Mouse (Mus musculus) stomach, embryonic 14.5 days (tissue): ENCODE measurements around the gene Dscam. TPM values are rescaled to one million over a fixed set of nuclear protein-coding genes. Genes with fewer than 3 reads are reported as not detected.

Experiments used
- ATAC-seq: fragments of 200-750 bp; cut with Nextera tagmentation; 2 replicates; pipeline ENCODE4 v1.8.0; 2017; ENCODE audit warnings: low read depth, moderate TSS enrichment; ENCODE audit not compliant: insufficient number of reproducible peaks, insufficient read depth, low FRiP score
- H3K27ac ChIP-seq: fragments of 300-500 bp; sonication (generic); 2 replicates; pipeline ENCODE4 v1.5.1; 2014; ENCODE audit warnings: mild to moderate bottlenecking, low read length, moderate library complexity, mixed read lengths
- H3K27me3 ChIP-seq: fragments of 300-500 bp; sonication (generic); 2 replicates; pipeline ENCODE4 v1.6.1; 2014; ENCODE audit warnings: low read length, control low read depth, mixed read lengths; ENCODE audit not compliant: control insufficient read depth, insufficient read depth
- H3K36me3 ChIP-seq: fragments of 300-500 bp; sonication (generic); 2 replicates; pipeline ENCODE4 v1.6.1; 2014; ENCODE audit warnings: mild to moderate bottlenecking, control low read depth, low read length, moderate library complexity, mixed read lengths; ENCODE audit not compliant: control insufficient read depth, insufficient read depth
- H3K4me1 ChIP-seq: fragments of 300-500 bp; sonication (generic); 2 replicates; pipeline ENCODE4 v1.6.1; 2014; ENCODE audit warnings: low read length, control low read depth, mixed read lengths; ENCODE audit not compliant: control insufficient read depth, insufficient read depth
- H3K4me2 ChIP-seq: fragments of 300-500 bp; sonication (generic); replicated peaks from 2 replicates; pipeline ENCODE4 v1.6.1; 2014; ENCODE audit warnings: low read depth, low read length, control low read depth
- H3K4me3 ChIP-seq: fragments of 300-500 bp; sonication (generic); 2 replicates; pipeline ENCODE4 v1.5.1; 2014; ENCODE audit warnings: low read depth, low read length, control low read depth
- H3K9ac ChIP-seq: fragments of 300-500 bp; sonication (generic); replicated peaks from 2 replicates; pipeline ENCODE4 v1.6.1; 2014; ENCODE audit warnings: low read depth, mild to moderate bottlenecking, control low read depth, low read length, moderate library complexity, mixed read lengths
- H3K9me3 ChIP-seq: fragments of 300-500 bp; sonication (generic); 2 replicates; pipeline ENCODE4 v1.6.1; 2016; ENCODE audit warnings: low read depth, low read length, control low read depth; ENCODE audit not compliant: control insufficient read depth
- WGBS: fragments of 180-500 bp; shearing (Covaris S2); extraction: QIAGEN DNeasy Blood & Tissue Kit; methylation state at CpG from one replicate; pipeline ENCODE4 v1.1.7; 2014; 5-methylcytosine and 5-hydroxymethylcytosine counted together
- polyA plus RNA-seq: library from polyadenylated mRNA; unstranded; fragments of >200 nt; fragmentation: Nextera tagmentation; extraction: Ambion mirVana; gene quantifications from 2 replicates; pipeline ENCODE4 v1.2.1, GENCODE M21; 2014

The Dscam gene
- polyA plus RNA-seq, 1 experiment from 2014 or later: 0.30 TPM

- no peaks in the 10 kb centered on the region for H3K4me1 ChIP-seq
- no peak overlapping the region for H3K4me3 ChIP-seq
- no peaks in the 10 kb centered on the region for H3K36me3 ChIP-seq
- H3K9me3 ChIP-seq: peaks cover under 1% of the 10 kb centered on the region; the same call in 1 of the 2 replicates
- H3K4me2 ChIP-seq: no peak overlapping the region
- no peaks in the 10 kb centered on the region for H3K27me3 ChIP-seq
- ATAC-seq: no peak
- WGBS: 86% methylated on average over 1 of the region's 1 CpGs
- no peak overlapping the region for H3K9ac ChIP-seq
- H3K27ac ChIP-seq: no peak overlapping the region
Measured at GRCm38 (mm10) chr16:97190604-97191003, 20.1 kb upstream of the Dscam start.

DNA sequence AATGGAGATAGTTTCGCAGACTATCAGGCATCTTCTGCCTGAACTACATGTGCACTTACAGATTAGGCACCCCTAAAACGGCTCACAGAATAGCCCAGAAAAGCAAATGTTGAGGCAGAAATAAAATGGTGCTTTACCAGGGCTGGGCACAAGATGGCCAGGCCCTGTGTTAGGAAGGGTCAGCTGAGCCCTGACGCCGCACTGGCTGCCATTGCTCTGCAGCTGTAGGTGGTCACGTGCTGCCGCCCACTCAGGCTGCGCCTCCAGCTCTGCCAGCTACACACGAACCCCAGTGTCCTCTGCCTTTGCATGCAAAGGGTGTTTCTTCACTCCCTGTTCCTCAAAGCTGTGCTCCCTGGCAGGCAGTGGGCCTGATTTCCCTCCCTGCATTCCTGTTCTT, 948 bp upstream of the Dscam start:
- H3K9ac ChIP-seq: no peak overlapping the region
- no peak overlapping the region for H3K4me2 ChIP-seq
- H3K36me3 ChIP-seq: no peaks in the 10 kb centered on the region
- H3K4me3 ChIP-seq: no peak overlapping the region
- WGBS: 66% methylated on average over 8 of the region's 8 CpGs
- peaks cover 29% of the 10 kb centered on the region for H3K27me3 ChIP-seq
- no peaks in the 10 kb centered on the region for H3K4me1 ChIP-seq
- no peaks in the 10 kb centered on the region for H3K9me3 ChIP-seq
- ATAC-seq: no peak
- no peak overlapping the region for H3K27ac ChIP-seq

DNA sequence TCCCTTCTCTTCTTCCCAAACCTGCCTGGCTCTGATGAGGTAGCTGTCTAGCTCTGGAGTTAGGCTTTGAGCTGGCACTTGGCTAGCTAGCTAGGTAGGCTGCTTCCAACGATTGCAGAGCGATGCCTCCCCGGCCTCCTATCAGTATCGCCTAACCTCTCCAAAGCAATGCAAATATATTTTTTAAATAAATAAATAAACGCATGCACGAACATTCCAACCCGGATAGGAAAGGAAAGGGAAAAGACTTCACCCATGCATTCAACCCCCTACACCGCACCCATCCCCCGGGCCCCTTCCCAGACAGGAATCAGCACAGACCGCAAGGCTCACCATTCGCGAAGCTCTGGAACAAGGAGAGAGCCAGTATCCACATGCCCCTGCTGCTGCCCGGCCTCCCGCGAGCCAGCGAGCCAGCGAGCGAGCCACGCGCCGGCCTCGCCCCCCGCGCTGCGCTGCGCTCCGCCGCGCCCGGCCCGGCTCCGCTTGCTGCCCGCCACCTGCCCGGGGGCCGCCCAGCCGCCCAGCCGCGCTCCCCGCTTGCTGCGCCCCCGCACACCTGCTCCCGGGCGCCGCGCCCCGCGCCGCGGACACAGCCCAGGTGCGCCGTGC, 545 bp downstream of the Dscam start:
- ATAC-seq: 0 out of 2 replicates have a peak, but pooled peaks have one; percentile 19
- no peaks in the 10 kb centered on the region for H3K4me1 ChIP-seq
- H3K4me3 ChIP-seq: peak overlapping the region; percentile 41
- H3K4me2 ChIP-seq: peak overlapping the region; percentile 95
- H3K9me3 ChIP-seq: no peaks in the 10 kb centered on the region
- 2% methylated on average over 31 of the region's 51 CpGs for WGBS
- H3K27me3 ChIP-seq: peaks cover 29% of the 10 kb centered on the region
- no peaks in the 10 kb centered on the region for H3K36me3 ChIP-seq
- H3K9ac ChIP-seq: no peak overlapping the region
- H3K27ac ChIP-seq: no peak overlapping the region

DNA sequence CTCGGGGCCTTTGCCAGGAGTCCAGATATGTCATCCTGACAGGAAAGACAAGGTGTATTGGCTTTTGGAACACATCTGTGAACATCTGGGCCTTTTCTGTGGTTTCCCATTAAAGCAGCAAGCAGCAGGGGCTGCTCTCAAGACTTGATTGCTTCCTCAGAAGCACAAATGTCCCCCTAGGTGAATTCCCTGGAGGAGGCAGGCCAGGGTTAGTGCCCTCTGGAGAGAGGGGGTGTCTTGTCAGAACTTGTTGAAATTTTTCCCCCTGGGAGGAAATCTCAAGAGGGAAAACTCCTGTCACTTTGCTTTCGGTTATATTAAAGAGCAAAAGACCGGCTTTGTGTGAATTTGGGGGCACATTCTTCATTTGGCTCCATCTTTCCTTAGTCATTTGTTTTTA, 1.9 kb downstream of the Dscam start:
- no peak overlapping the region for H3K9ac ChIP-seq
- WGBS: 41% methylated on average over 3 of the region's 3 CpGs
- H3K4me3 ChIP-seq: no peak overlapping the region
- ATAC-seq: no peak
- no peaks in the 10 kb centered on the region for H3K4me1 ChIP-seq
- no peak overlapping the region for H3K27ac ChIP-seq
- no peak overlapping the region for H3K4me2 ChIP-seq
- peaks cover 29% of the 10 kb centered on the region for H3K27me3 ChIP-seq
- H3K36me3 ChIP-seq: no peaks in the 10 kb centered on the region
- no peaks in the 10 kb centered on the region for H3K9me3 ChIP-seq

DNA sequence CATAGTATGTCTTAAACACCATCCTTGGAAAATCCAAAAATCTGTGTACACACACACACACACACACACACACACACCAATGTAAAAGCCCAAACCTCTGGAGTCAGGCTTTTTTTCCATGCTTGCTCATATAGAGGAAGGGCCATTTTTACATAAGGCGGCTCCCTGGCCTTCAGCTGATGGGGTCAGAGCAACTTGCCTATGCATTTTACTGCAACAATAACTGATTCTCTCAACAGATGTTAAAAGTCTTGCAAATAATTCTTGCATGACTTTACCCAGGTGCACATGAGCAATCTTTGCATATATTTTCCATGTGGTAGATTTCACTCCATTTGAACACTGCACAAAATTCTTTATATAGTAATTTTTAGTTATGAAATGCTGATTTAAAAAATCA, 2.5 kb downstream of the Dscam start:
- Histone ChIP-seq H3K27ac (no peak overlapping the region), H3K27me3 (peaks cover 29% of the 10 kb centered on the region), H3K4me1 (no peaks in the 10 kb centered on the region), H3K4me2 (no peak overlapping the region), H3K9ac (no peak overlapping the region), H3K4me3 (no peak overlapping the region), H3K9me3 (no peaks in the 10 kb centered on the region), H3K36me3 (no peaks in the 10 kb centered on the region)
- ATAC-seq: no peak
- 89% methylated on average over 1 of the region's 1 CpGs for WGBS

DNA sequence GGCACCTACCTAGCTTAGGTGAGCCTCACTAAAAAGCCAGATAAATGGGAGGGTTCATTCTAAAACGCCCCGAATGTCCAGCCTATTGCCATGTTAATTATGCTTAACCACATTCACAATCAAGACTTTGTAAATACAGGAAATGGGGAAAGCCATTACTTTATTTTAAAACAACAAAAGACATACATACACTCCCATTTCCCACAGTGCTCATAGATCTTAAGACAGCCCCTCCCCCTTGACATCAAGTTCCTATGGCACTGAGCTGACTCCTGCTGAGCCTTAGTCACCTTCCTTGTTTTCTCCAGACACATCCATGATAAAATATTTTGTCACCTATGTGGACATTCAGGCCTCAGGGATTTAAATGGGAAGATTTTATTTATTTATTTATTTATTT, 4.4 kb downstream of the Dscam start:
- Histone ChIP-seq H3K27me3 (peaks cover 22% of the 10 kb centered on the region), H3K27ac (no peak overlapping the region), H3K9ac (no peak overlapping the region), H3K4me3 (no peak overlapping the region), H3K36me3 (no peaks in the 10 kb centered on the region), H3K4me2 (peak overlapping the region; percentile 42), H3K4me1 (no peaks in the 10 kb centered on the region), H3K9me3 (no peaks in the 10 kb centered on the region)
- ATAC-seq: no peak
- WGBS: 54% methylated on average over 2 of the region's 2 CpGs

DNA sequence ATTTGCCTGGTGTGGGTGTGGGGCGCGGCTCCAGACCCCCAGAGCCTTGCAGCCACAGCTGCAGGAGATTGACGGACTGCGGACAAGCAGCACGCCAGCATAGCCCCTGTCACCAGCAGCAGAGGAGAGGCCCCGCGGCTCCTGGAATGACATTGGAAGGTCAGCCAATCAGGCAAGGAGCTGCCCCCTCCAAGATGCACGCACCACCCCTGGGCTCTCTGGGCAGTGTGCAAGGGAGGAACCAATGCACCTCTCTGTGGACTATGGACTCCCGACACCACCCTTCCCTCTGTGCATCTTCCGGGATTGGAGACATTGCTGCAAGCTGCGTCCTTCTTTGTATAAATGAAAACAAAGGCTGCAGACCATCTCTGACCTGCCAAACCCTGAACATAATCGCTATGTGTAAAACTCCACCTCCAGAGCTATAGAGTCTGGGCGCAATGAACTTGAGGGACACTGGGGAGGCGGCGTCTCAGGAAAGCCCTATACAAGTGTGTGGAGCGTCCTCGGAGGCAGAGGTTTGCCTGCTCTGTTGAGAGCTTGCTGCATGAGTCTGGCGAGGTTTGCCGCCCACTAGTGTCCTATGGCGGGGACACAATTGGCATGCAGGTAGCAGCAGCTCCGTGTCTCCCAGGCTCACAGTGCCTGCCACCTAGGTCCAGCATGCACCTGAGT, 5.0 kb downstream of the Dscam start:
- Histone ChIP-seq H3K36me3 (no peaks in the 10 kb centered on the region), H3K9ac (no peak overlapping the region), H3K9me3 (no peaks in the 10 kb centered on the region), H3K4me3 (peak overlapping the region; percentile 12), H3K27ac (no peak overlapping the region), H3K27me3 (peaks cover 17% of the 10 kb centered on the region), H3K4me2 (peak overlapping the region; percentile 42), H3K4me1 (no peaks in the 10 kb centered on the region)
- 2% methylated on average over 21 of the region's 21 CpGs for WGBS
- ATAC-seq: peak; percentile 78

- ATAC-seq: no peak
- Histone ChIP-seq H3K27me3 (no peaks in the 10 kb centered on the region), H3K36me3 (no peaks in the 10 kb centered on the region), H3K27ac (no peak overlapping the region), H3K9me3 (no peaks in the 10 kb centered on the region), H3K4me3 (no peak overlapping the region), H3K4me2 (no peak overlapping the region), H3K4me1 (no peaks in the 10 kb centered on the region), H3K9ac (no peak overlapping the region)
- WGBS: 63% methylated on average over 4 of the region's 4 CpGs
Measured at GRCm38 (mm10) chr16:97158279-97158678, 12.3 kb downstream of the Dscam start.
